Mouse (Mus musculus) G1E (cell line): ENCODE data around the gene Hoxb8.

ENCODE experiments used
- CTCF ChIP-seq: IDR thresholded peaks from 2 replicates; pipeline ENCODE4 v1.5.1; 2012; ENCODE audit warnings: low read depth, low read length, inconsistent platforms, mixed read lengths
- GATA1 ChIP-seq: IDR thresholded peaks from 2 replicates; pipeline ENCODE4 v1.6.1; 2012; ENCODE audit warnings: borderline replicate concordance, low read length, inconsistent platforms, mixed read lengths
- GATA2 ChIP-seq: IDR thresholded peaks from 2 replicates; pipeline ENCODE4 v1.6.1; 2012; ENCODE audit warnings: low read depth, low read length, inconsistent platforms, borderline replicate concordance
- POLR2AphosphoS5 ChIP-seq: IDR thresholded peaks from 2 replicates; pipeline ENCODE4 v1.6.1; 2012; ENCODE audit warnings: low read depth, low read length, inconsistent platforms; ENCODE audit not compliant: insufficient replicate concordance

GRCm38 (mm10) chr11:96293302-96293921, 11.7 kb downstream of the Hoxb8 start:
- no peak for TF ChIP-seq CTCF
- no peak for TF ChIP-seq GATA1
- TF ChIP-seq POLR2AphosphoS5, result no peak
- TF ChIP-seq GATA2, result no peak
